Mouse (Mus musculus) fat pad, adult 2 months (tissue): ENCODE results near the gene Smim11.

Source experiments
- DNase-seq: peaks from one replicate; pipeline ENCODE4 v3.0.0-alpha.2; 2011; ENCODE audit warnings: low read depth, low spot score; ENCODE audit errors: extremely low read depth

Gene Smim11

GRCm38 (mm10) chr16:92360711-92361110 lies 59.6 kb downstream of the Smim11 start:
- DNase-seq, result no peak
